Mouse (Mus musculus) heart, embryonic 15.5 days (tissue): ENCODE results near the gene Sh3bp4. TPM values are rescaled to one million over a fixed set of nuclear protein-coding genes. Genes with fewer than 3 reads are reported as not detected.

ENCODE experiments used
- ATAC-seq: fragments of 200-750 bp; cut with Nextera tagmentation; replicated peaks from 2 replicates; pipeline ENCODE4 v1.8.0; 2017; ENCODE audit warnings: low read depth, moderate TSS enrichment; ENCODE audit not compliant: insufficient number of reproducible peaks, insufficient read depth, low FRiP score
- H3K27ac ChIP-seq: fragments of 300-500 bp; sonication (generic); 2 replicates; pipeline ENCODE4 v1.5.1; 2015; ENCODE audit warnings: mild to moderate bottlenecking, inconsistent platforms
- H3K27me3 ChIP-seq: fragments of 300-500 bp; sonication (generic); 2 replicates; pipeline ENCODE4 v1.6.1; 2015; ENCODE audit warnings: inconsistent platforms
- H3K36me3 ChIP-seq: fragments of 300-500 bp; sonication (generic); 2 replicates; pipeline ENCODE4 v1.6.1; 2015; ENCODE audit warnings: mild to moderate bottlenecking, inconsistent platforms
- H3K4me1 ChIP-seq: fragments of 300-500 bp; sonication (generic); replicated peaks from 2 replicates; pipeline ENCODE4 v1.6.1; 2015; ENCODE audit warnings: inconsistent platforms
- H3K4me2 ChIP-seq: fragments of 300-500 bp; sonication (generic); 2 replicates; pipeline ENCODE4 v1.6.1; 2015; ENCODE audit warnings: inconsistent platforms, mild to moderate bottlenecking, moderate library complexity
- H3K4me3 ChIP-seq: fragments of 300-500 bp; sonication (generic); 2 replicates; pipeline ENCODE4 v1.5.1; 2015; ENCODE audit warnings: mild to moderate bottlenecking, inconsistent platforms
- H3K9ac ChIP-seq: fragments of 300-500 bp; sonication (generic); 2 replicates; pipeline ENCODE4 v1.6.1; 2015; ENCODE audit warnings: mild to moderate bottlenecking, inconsistent platforms
- H3K9me3 ChIP-seq: fragments of 300-500 bp; sonication (generic); replicated peaks from 2 replicates; pipeline ENCODE4 v1.6.1; 2016; ENCODE audit warnings: inconsistent platforms
- WGBS: fragments of 180-500 bp; shearing (Covaris S2); methylation state at CpG from one replicate; pipeline ENCODE4 v1.1.7; 2015; ENCODE audit warnings: mixed read lengths; 5-methylcytosine and 5-hydroxymethylcytosine counted together
- polyA plus RNA-seq: library from polyadenylated mRNA; unstranded; fragments of >200 nt; fragmentation: Nextera tagmentation; extraction: Ambion mirVana; gene quantifications from 2 replicates; pipeline ENCODE4 v1.2.1, GENCODE M21; 2015

Gene Sh3bp4
- polyA plus RNA-seq, 1 experiment from 2014 or later: 21.2 TPM

- Histone ChIP-seq H3K4me2 (no peak overlapping the region), H3K27me3 (no peaks in the 10 kb centered on the region), H3K4me3 (no peak overlapping the region), H3K9me3 (no peaks in the 10 kb centered on the region), H3K36me3 (no peaks in the 10 kb centered on the region), H3K4me1 (peaks cover 22% of the 10 kb centered on the region), H3K27ac (no peak overlapping the region), H3K9ac (no peak overlapping the region)
- 71% methylated on average over 5 of the region's 5 CpGs for WGBS
- ATAC-seq: no peak
Observed at GRCm38 (mm10) chr1:89164281-89164680, 94.1 kb downstream of the Sh3bp4 start.

GRCm38 (mm10) chr1:89164685-89165084 lies 94.5 kb downstream of the Sh3bp4 start:
- no peak overlapping the region for H3K4me3 ChIP-seq

GRCm38 (mm10) chr1:89166814-89167249 lies 96.6 kb downstream of the Sh3bp4 start:
- Histone ChIP-seq H3K9ac (no peak overlapping the region), H3K27ac (0 out of 2 replicates have a peak overlapping the region, but pooled peaks have one; percentile 8), H3K4me2 (peak overlapping the region; percentile 15), H3K4me1 (peaks cover 22% of the 10 kb centered on the region), H3K27me3 (no peaks in the 10 kb centered on the region), H3K4me3 (no peak overlapping the region), H3K9me3 (no peaks in the 10 kb centered on the region), H3K36me3 (no peaks in the 10 kb centered on the region)
- no peak; the same call in 1 of the 2 replicates for ATAC-seq
- WGBS: 26% methylated on average over 9 of the region's 9 CpGs

More at GRCm38 (mm10) chr1:89164685-89165084, 94.5 kb downstream of the Sh3bp4 start:
- Histone ChIP-seq H3K27ac (no peak overlapping the region), H3K9me3 (no peaks in the 10 kb centered on the region), H3K27me3 (no peaks in the 10 kb centered on the region), H3K4me2 (no peak overlapping the region), H3K4me1 (peaks cover 22% of the 10 kb centered on the region), H3K9ac (no peak overlapping the region), H3K36me3 (no peaks in the 10 kb centered on the region)
- ATAC-seq: no peak; the same call in 1 of the 2 replicates
- 36% methylated on average over 7 of the region's 7 CpGs for WGBS

GRCm38 (mm10) chr1:89171275-89171767 lies 101.1 kb downstream of the Sh3bp4 start:
- Histone ChIP-seq H3K4me2 (no peak overlapping the region), H3K9ac (no peak overlapping the region), H3K4me3 (no peak overlapping the region), H3K27me3 (no peaks in the 10 kb centered on the region), H3K4me1 (peaks cover 11% of the 10 kb centered on the region), H3K36me3 (no peaks in the 10 kb centered on the region), H3K9me3 (no peaks in the 10 kb centered on the region), H3K27ac (no peak overlapping the region)
- WGBS: 82% methylated on average over 8 of the region's 8 CpGs
- no peak for ATAC-seq

- WGBS: 66% methylated on average over 7 of the region's 7 CpGs
- Histone ChIP-seq H3K9ac (no peak overlapping the region), H3K4me1 (no peaks in the 10 kb centered on the region), H3K27me3 (no peaks in the 10 kb centered on the region), H3K9me3 (no peaks in the 10 kb centered on the region), H3K4me3 (no peak overlapping the region), H3K4me2 (no peak overlapping the region), H3K36me3 (no peaks in the 10 kb centered on the region), H3K27ac (no peak overlapping the region)
- no peak for ATAC-seq
Observed at GRCm38 (mm10) chr1:89174621-89175020, 104.4 kb downstream of the Sh3bp4 start.

GRCm38 (mm10) chr1:89175355-89175754 lies 105.1 kb downstream of the Sh3bp4 start:
- Histone ChIP-seq H3K36me3 (no peaks in the 10 kb centered on the region), H3K27me3 (no peaks in the 10 kb centered on the region), H3K9ac (no peak overlapping the region), H3K27ac (no peak overlapping the region), H3K4me1 (no peaks in the 10 kb centered on the region), H3K4me3 (no peak overlapping the region), H3K9me3 (no peaks in the 10 kb centered on the region), H3K4me2 (no peak overlapping the region)
- ATAC-seq: no peak
- WGBS: 60% methylated on average over 2 of the region's 2 CpGs

GRCm38 (mm10) chr1:89183261-89183831 lies 113.1 kb downstream of the Sh3bp4 start:
- 7% methylated on average over 9 of the region's 9 CpGs for WGBS
- H3K27me3 ChIP-seq: no peaks in the 10 kb centered on the region
- no peak overlapping the region for H3K9ac ChIP-seq
- ATAC-seq: peak; percentile 83
- no peak overlapping the region for H3K4me3 ChIP-seq
- no peaks in the 10 kb centered on the region for H3K36me3 ChIP-seq
- peak overlapping the region; percentile 62 for H3K27ac ChIP-seq
- peak overlapping the region; percentile 26; the same call in 1 of the 2 replicates for H3K4me2 ChIP-seq
- peaks cover 25% of the 10 kb centered on the region for H3K4me1 ChIP-seq
- no peaks in the 10 kb centered on the region for H3K9me3 ChIP-seq

- peak overlapping the region; percentile 62 for H3K27ac ChIP-seq
- peaks cover 27% of the 10 kb centered on the region for H3K4me1 ChIP-seq
- no peak for ATAC-seq
- no peaks in the 10 kb centered on the region for H3K9me3 ChIP-seq
- no peak overlapping the region for H3K4me2 ChIP-seq
- H3K36me3 ChIP-seq: no peaks in the 10 kb centered on the region
- WGBS: 84% methylated on average over 6 of the region's 6 CpGs
- no peak overlapping the region for H3K9ac ChIP-seq
- H3K4me3 ChIP-seq: no peak overlapping the region
- H3K27me3 ChIP-seq: no peaks in the 10 kb centered on the region
Observed at GRCm38 (mm10) chr1:89184111-89184785, 114.0 kb downstream of the Sh3bp4 start.

GRCm38 (mm10) chr1:89184839-89185238 lies 114.6 kb downstream of the Sh3bp4 start:
- H3K9me3 ChIP-seq: no peaks in the 10 kb centered on the region
- no peaks in the 10 kb centered on the region for H3K27me3 ChIP-seq
- H3K36me3 ChIP-seq: no peaks in the 10 kb centered on the region
- no peak overlapping the region for H3K4me2 ChIP-seq
- peaks cover 27% of the 10 kb centered on the region for H3K4me1 ChIP-seq
- no peak overlapping the region for H3K27ac ChIP-seq
- ATAC-seq: no peak
- H3K4me3 ChIP-seq: no peak overlapping the region
- H3K9ac ChIP-seq: no peak overlapping the region

GRCm38 (mm10) chr1:89187441-89187840 lies 117.2 kb downstream of the Sh3bp4 start:
- no peak overlapping the region for H3K4me2 ChIP-seq
- H3K27ac ChIP-seq: no peak overlapping the region
- no peak overlapping the region for H3K9ac ChIP-seq
- ATAC-seq: no peak
- peaks cover 34% of the 10 kb centered on the region for H3K4me1 ChIP-seq
- no peaks in the 10 kb centered on the region for H3K9me3 ChIP-seq
- no peaks in the 10 kb centered on the region for H3K27me3 ChIP-seq
- 88% methylated on average over 7 of the region's 7 CpGs for WGBS
- no peaks in the 10 kb centered on the region for H3K36me3 ChIP-seq
- no peak overlapping the region for H3K4me3 ChIP-seq

GRCm38 (mm10) chr1:89188091-89188490 lies 117.9 kb downstream of the Sh3bp4 start:
- no peaks in the 10 kb centered on the region for H3K27me3 ChIP-seq
- H3K36me3 ChIP-seq: no peaks in the 10 kb centered on the region
- no peaks in the 10 kb centered on the region for H3K9me3 ChIP-seq
- no peak for ATAC-seq
- no peak overlapping the region for H3K4me3 ChIP-seq
- H3K4me1 ChIP-seq: peaks cover 32% of the 10 kb centered on the region
- H3K4me2 ChIP-seq: no peak overlapping the region
- 36% methylated on average over 4 of the region's 4 CpGs for WGBS
- H3K27ac ChIP-seq: no peak overlapping the region
- H3K9ac ChIP-seq: no peak overlapping the region

GRCm38 (mm10) chr1:89189204-89189603 lies 119.0 kb downstream of the Sh3bp4 start:
- no peak overlapping the region for H3K27ac ChIP-seq
- no peak for ATAC-seq
- H3K36me3 ChIP-seq: no peaks in the 10 kb centered on the region
- no peak overlapping the region for H3K9ac ChIP-seq
- no peak overlapping the region for H3K4me3 ChIP-seq
- peaks cover 22% of the 10 kb centered on the region for H3K4me1 ChIP-seq
- no peak overlapping the region for H3K4me2 ChIP-seq
- 50% methylated on average over 5 of the region's 5 CpGs for WGBS
- no peaks in the 10 kb centered on the region for H3K9me3 ChIP-seq
- H3K27me3 ChIP-seq: no peaks in the 10 kb centered on the region
